Mouse (Mus musculus): Measurements from ENCODE around the gene Krtap19-1. TPM values are rescaled to one million over a fixed set of nuclear protein-coding genes. Genes with fewer than 3 reads are reported as not detected.

The Krtap19-1 gene
- polyA plus RNA-seq (2012; ENCODE audit: low replicate concordance) = not detected in 2 replicates

GRCm38 (mm10) chr16:88869311-88869710 lies at the start of gene Krtap19-1:
Gene Krtap19-1 (minus strand): TSS chr16:88869411.

GRCm38 (mm10) chr16:88896357-88896756 lies 27.1 kb upstream of the Krtap19-1 start, which contains the start of gene Krtap19-5:
Gene Krtap19-5 (minus strand): TSS chr16:88896457.

GRCm38 (mm10) chr16:88884989-88885388 lies 15.8 kb upstream of the Krtap19-1 start, which contains the start of gene Krtap19-4:
Gene Krtap19-4 (minus strand): TSS chr16:88885089.

GRCm38 (mm10) chr16:88877938-88878337 lies 8.7 kb upstream of the Krtap19-1 start, which contains the start of gene Krtap19-3:
Gene Krtap19-3 (minus strand): TSS chr16:88878038.

GRCm38 (mm10) chr16:88874169-88874568 lies 5.0 kb upstream of the Krtap19-1 start, which contains the start of gene Krtap19-2:
Gene Krtap19-2 (minus strand): TSS chr16:88874269.

GRCm38 (mm10) chr16:88826095-88826652 lies 43.0 kb downstream of the Krtap19-1 start, which contains the start of gene Krtap14:
Gene Krtap14 (minus strand): TSS chr16:88826145.

GRCm38 (mm10) chr16:88820066-88820465 lies 49.1 kb downstream of the Krtap19-1 start, which contains the start of gene Krtap15:
Gene Krtap15 (plus strand): TSS chr16:88820215.

Other genes with a start within 250 kb of the Krtap19-1 start
- gene 2310079G19Rik, start 241.7 kb downstream of the Krtap19-1 start, polyA plus RNA-seq (2012; ENCODE audit: low replicate concordance) = not detected in 2 replicates
- gene Krtap26-1, start 221.6 kb downstream of the Krtap19-1 start, polyA plus RNA-seq (2012; ENCODE audit: low replicate concordance) = not detected in 2 replicates
- not detected in 2 replicates for gene Krtap27-1, start 197.7 kb downstream of the Krtap19-1 start, polyA plus RNA-seq (2012; ENCODE audit: low replicate concordance)
- not detected in 2 replicates for gene 2310061N02Rik, start 161.4 kb downstream of the Krtap19-1 start, polyA plus RNA-seq (2012; ENCODE audit: low replicate concordance)
- not detected in 2 replicates for gene Krtap13-1, start 140.5 kb downstream of the Krtap19-1 start, polyA plus RNA-seq (2012; ENCODE audit: low replicate concordance)
- gene Krtap13, start 117.8 kb downstream of the Krtap19-1 start, polyA plus RNA-seq (2012; ENCODE audit: low replicate concordance) = not detected in 2 replicates
- gene 2310034C09Rik, start 110.6 kb downstream of the Krtap19-1 start, polyA plus RNA-seq (2012; ENCODE audit: low replicate concordance) = not detected in 2 replicates
- gene 2310057N15Rik, start 95.2 kb downstream of the Krtap19-1 start, polyA plus RNA-seq (2012; ENCODE audit: low replicate concordance) = not detected in 2 replicates
- not detected in 2 replicates for gene Gm5965, start 91.5 kb downstream of the Krtap19-1 start, polyA plus RNA-seq (2012; ENCODE audit: low replicate concordance)
- gene Gm20741, start 57.2 kb downstream of the Krtap19-1 start, polyA plus RNA-seq (2012; ENCODE audit: low replicate concordance) = not detected in 2 replicates
- gene Krtap15, start 49.2 kb downstream of the Krtap19-1 start, polyA plus RNA-seq (2012; ENCODE audit: low replicate concordance) = not detected in 2 replicates
- gene Krtap14, start 43.3 kb downstream of the Krtap19-1 start, polyA plus RNA-seq (2012; ENCODE audit: low replicate concordance) = not detected in 2 replicates
- gene Krtap19-2, start 4.9 kb upstream of the Krtap19-1 start, polyA plus RNA-seq (2012; ENCODE audit: low replicate concordance) = not detected in 2 replicates
- not detected in 2 replicates for gene Krtap19-3, start 8.6 kb upstream of the Krtap19-1 start, polyA plus RNA-seq (2012; ENCODE audit: low replicate concordance)
- gene Krtap19-4, start 15.7 kb upstream of the Krtap19-1 start, polyA plus RNA-seq (2012; ENCODE audit: low replicate concordance) = not detected in 2 replicates
- not detected in 2 replicates for gene Krtap19-5, start 27.0 kb upstream of the Krtap19-1 start, polyA plus RNA-seq (2012; ENCODE audit: low replicate concordance)
- not detected in 2 replicates for gene Krtap19-9b, start 62.9 kb upstream of the Krtap19-1 start, polyA plus RNA-seq (2012; ENCODE audit: low replicate concordance)
- gene Krtap16-3, start 93.5 kb upstream of the Krtap19-1 start, polyA plus RNA-seq (2012; ENCODE audit: low replicate concordance) = not detected in 2 replicates
- not detected in 2 replicates for gene Krtap22-2, start 141.3 kb upstream of the Krtap19-1 start, polyA plus RNA-seq (2012; ENCODE audit: low replicate concordance)
- not detected in 2 replicates for gene Gm10229, start 145.9 kb upstream of the Krtap19-1 start, polyA plus RNA-seq (2012; ENCODE audit: low replicate concordance)
- gene Krtap6-1, start 162.3 kb upstream of the Krtap19-1 start, polyA plus RNA-seq (2012; ENCODE audit: low replicate concordance) = not detected in 2 replicates
- gene Gm10228, start 172.1 kb upstream of the Krtap19-1 start, polyA plus RNA-seq (2012; ENCODE audit: low replicate concordance) = not detected in 2 replicates
- gene Krtap6-5, start 178.5 kb upstream of the Krtap19-1 start, polyA plus RNA-seq (2012; ENCODE audit: low replicate concordance) = not detected in 2 replicates
- gene 1110025L11Rik, start 194.6 kb upstream of the Krtap19-1 start, polyA plus RNA-seq (2012; ENCODE audit: low replicate concordance) = not detected in 2 replicates
- not detected in 2 replicates for gene Krtap6-3, start 214.6 kb upstream of the Krtap19-1 start, polyA plus RNA-seq (2012; ENCODE audit: low replicate concordance)

Data from leukemia stem cell, adult 10-12 weeks (primary cell).